In the genomic region with DNA sequence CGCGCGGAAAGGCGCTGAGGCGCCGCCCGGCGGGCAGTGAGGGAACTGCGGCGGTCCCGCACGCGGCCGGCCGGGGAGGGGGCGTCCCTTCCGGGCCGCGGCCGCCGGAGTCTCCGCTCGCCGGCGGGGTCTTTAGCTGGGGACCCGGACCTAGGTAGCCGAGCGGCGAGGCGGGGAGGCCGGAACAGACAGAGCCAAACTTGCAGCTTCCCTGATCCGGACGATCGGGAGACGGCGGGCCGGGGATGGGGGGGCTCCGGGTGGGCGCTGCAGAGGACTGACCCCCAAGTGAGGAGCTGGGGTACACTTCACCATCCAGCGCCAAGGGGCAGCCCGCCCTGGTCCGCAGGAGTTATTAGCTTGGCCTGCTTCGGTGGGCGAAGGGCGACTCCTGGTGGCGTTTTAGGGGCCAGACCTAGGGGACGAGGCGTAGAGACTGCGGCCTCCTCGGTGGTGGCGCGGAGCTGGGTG, we compare ENCODE assay signal across 8 mouse cellular contexts. TPM values are rescaled to one million over a fixed set of nuclear protein-coding genes. Genes with fewer than 3 reads are reported as not detected.
A peak's percentile ranks its signal among the peaks of the same experiment; 100 is the strongest.
DNase-seq lines count a peak whose midpoint lies in the region; ATAC-seq and TF ChIP-seq lines count a peak whose summit lies in the region.

No protein-coding gene starts in this region.

- DNase-seq in CD8-positive naive resting alpha-beta T cell, adult 2 months (ENCODE audit: low read depth in 2 of 2, low spot score in 2 of 2), result peak; percentile 55 to 59
- DNase-seq in c-Kit-positive CD71-negative TER-119-negative erythroid progenitor cells, embryonic 14.5 days (ENCODE audit: low read depth), result peak; percentile 60
- DNase-seq in forebrain, embryonic 11.5 days (ENCODE audit: low spot score), result peak; percentile 95
- peak; percentile 82 to 93 for DNase-seq in kidney, postnatal 36 days
- peak; percentile 90 for DNase-seq in stomach, postnatal 0 days (ENCODE audit: low spot score)

- ATAC-seq in forebrain, embryonic 11.5 days (replicated peaks; ENCODE audit: low FRiP score), result peak; percentile 92
- ATAC-seq in heart, embryonic 16.5 days (replicated peaks; ENCODE audit: extremely low read depth, insufficient read depth, low FRiP score), result peak; percentile 89
- peak; percentile 58 for ATAC-seq in liver, embryonic 15.5 days (ENCODE audit: insufficient read depth)
- ATAC-seq in neural tube, embryonic 12.5 days (ENCODE audit: low FRiP score, low read depth), result peak; percentile 93
- ATAC-seq in stomach, postnatal 0 days (ENCODE audit: low FRiP score, low TSS enrichment), result peak; percentile 87

- WGBS in forebrain, embryonic 11.5 days, result under 1% methylated on average over 50 of the region's 52 CpGs
- WGBS in heart, embryonic 16.5 days, result under 1% methylated on average over 52 of the region's 52 CpGs
- WGBS in liver, embryonic 15.5 days (ENCODE audit: insufficient replicate concordance), result under 1% methylated on average over 51 of the region's 52 CpGs
- WGBS in neural tube, embryonic 12.5 days, result under 1% methylated on average over 50 of the region's 52 CpGs
- WGBS in stomach, postnatal 0 days, result 2% methylated on average over 43 of the region's 52 CpGs

- H3K9me3 ChIP-seq in forebrain, embryonic 11.5 days (ENCODE audit: control insufficient read depth, low read length), result no peaks in the 10 kb centered on the region
- no peaks in the 10 kb centered on the region for H3K9me3 ChIP-seq in heart, embryonic 16.5 days (replicated peaks; ENCODE audit: control insufficient read depth, low read length)
- no peaks in the 10 kb centered on the region for H3K9me3 ChIP-seq in liver, embryonic 15.5 days (replicated peaks)
- H3K9me3 ChIP-seq in neural tube, embryonic 12.5 days, result no peaks in the 10 kb centered on the region
- no peaks in the 10 kb centered on the region for H3K9me3 ChIP-seq in stomach, postnatal 0 days (ENCODE audit: control insufficient read depth, low read length)

- peak overlapping the region; percentile 63 for H3K9ac ChIP-seq in forebrain, embryonic 11.5 days (ENCODE audit: low read length)
- peak overlapping the region; percentile 67 for H3K9ac ChIP-seq in heart, embryonic 16.5 days (ENCODE audit: low read length)
- no peak overlapping the region for H3K9ac ChIP-seq in liver, embryonic 15.5 days
- peak overlapping the region; percentile 49; the same call in 1 of the 2 replicates for H3K9ac ChIP-seq in neural tube, embryonic 12.5 days
- peak overlapping the region; percentile 70 for H3K9ac ChIP-seq in stomach, postnatal 0 days (ENCODE audit: low read length)

- no peak overlapping the region for H3K27ac ChIP-seq in forebrain, embryonic 11.5 days (ENCODE audit: low read depth, low read length)
- H3K27ac ChIP-seq in heart, embryonic 16.5 days (ENCODE audit: low read length), result no peak overlapping the region
- no peak overlapping the region for H3K27ac ChIP-seq in liver, embryonic 15.5 days (replicated peaks)
- no peak overlapping the region for H3K27ac ChIP-seq in neural tube, embryonic 12.5 days
- no peak overlapping the region for H3K27ac ChIP-seq in stomach, postnatal 0 days (replicated peaks)

- H3K4me3 ChIP-seq in forebrain, embryonic 11.5 days (ENCODE audit: low read depth, low read length), result peak overlapping the region; percentile 79
- H3K4me3 ChIP-seq in heart, embryonic 16.5 days (ENCODE audit: low read length), result peak overlapping the region; percentile 63
- H3K4me3 ChIP-seq in liver, embryonic 15.5 days (replicated peaks), result peak overlapping the region; percentile 52
- H3K4me3 ChIP-seq in neural tube, embryonic 12.5 days, result peak overlapping the region; percentile 76
- H3K4me3 ChIP-seq in stomach, postnatal 0 days (ENCODE audit: low read depth, low read length), result peak overlapping the region; percentile 66

- TF ChIP-seq EP300 in stomach, postnatal 0 days (optimal IDR thresholded peaks at IDR 0.05), result no peak

- H3K4me1 ChIP-seq in forebrain, embryonic 11.5 days (replicated peaks; ENCODE audit: control insufficient read depth, insufficient read depth, low read length), result peaks cover 7% of the 10 kb centered on the region; the same call in 1 of the 2 replicates
- H3K4me1 ChIP-seq in heart, embryonic 16.5 days (ENCODE audit: control insufficient read depth, insufficient read depth, low read length), result no peaks in the 10 kb centered on the region
- no peaks in the 10 kb centered on the region; the same call in 1 of the 2 replicates for H3K4me1 ChIP-seq in liver, embryonic 15.5 days (replicated peaks)
- H3K4me1 ChIP-seq in neural tube, embryonic 12.5 days, result peaks cover 17% of the 10 kb centered on the region
- H3K4me1 ChIP-seq in stomach, postnatal 0 days (replicated peaks; ENCODE audit: control insufficient read depth, insufficient read depth), result no peaks in the 10 kb centered on the region

- H3K27me3 ChIP-seq in forebrain, embryonic 11.5 days (ENCODE audit: control insufficient read depth, insufficient read depth, low read length), result peaks cover 9% of the 10 kb centered on the region
- peaks cover 33% of the 10 kb centered on the region for H3K27me3 ChIP-seq in heart, embryonic 16.5 days (ENCODE audit: control insufficient read depth, insufficient read depth, low read length)
- peaks cover 85% of the 10 kb centered on the region for H3K27me3 ChIP-seq in liver, embryonic 15.5 days
- peaks cover 23% of the 10 kb centered on the region; the same call in 1 of the 2 replicates for H3K27me3 ChIP-seq in neural tube, embryonic 12.5 days (replicated peaks)
- H3K27me3 ChIP-seq in stomach, postnatal 0 days (ENCODE audit: control insufficient read depth, insufficient read depth, low read length), result no peaks in the 10 kb centered on the region

- H3K4me2 ChIP-seq in forebrain, embryonic 11.5 days (ENCODE audit: low read depth, low read length, severe bottlenecking), result peak overlapping the region; percentile 97
- peak overlapping the region; percentile 88 for H3K4me2 ChIP-seq in heart, embryonic 16.5 days (ENCODE audit: low read depth, low read length)
- peak overlapping the region; percentile 76 for H3K4me2 ChIP-seq in liver, embryonic 15.5 days
- H3K4me2 ChIP-seq in neural tube, embryonic 12.5 days (replicated peaks), result peak overlapping the region; percentile 97
- H3K4me2 ChIP-seq in stomach, postnatal 0 days (replicated peaks; ENCODE audit: low read depth), result peak overlapping the region; percentile 100

- H3K36me3 ChIP-seq in forebrain, embryonic 11.5 days (ENCODE audit: control insufficient read depth, insufficient read depth, low read length), result no peaks in the 10 kb centered on the region
- no peaks in the 10 kb centered on the region for H3K36me3 ChIP-seq in heart, embryonic 16.5 days (ENCODE audit: control insufficient read depth, insufficient read depth)
- no peaks in the 10 kb centered on the region for H3K36me3 ChIP-seq in liver, embryonic 15.5 days (replicated peaks)
- no peaks in the 10 kb centered on the region for H3K36me3 ChIP-seq in neural tube, embryonic 12.5 days
- H3K36me3 ChIP-seq in stomach, postnatal 0 days (ENCODE audit: control insufficient read depth, insufficient read depth, low read length), result no peaks in the 10 kb centered on the region

- peak; percentile 95 for TF ChIP-seq CTCF in stomach, postnatal 0 days (IDR thresholded peaks at IDR 0.05; ENCODE audit: low read depth)

RNA-seq across cellular contexts. Expression of a gene that starts 0.3 kb away (rescaled TPM):
- 0.97 and 1.1 TPM in 2 replicates for polyA plus RNA-seq in forebrain, embryonic 11.5 days (2014; fragmentation: Nextera tagmentation; extraction: Ambion mirVana)
- 0.19 and 0.24 TPM in 2 replicates for polyA plus RNA-seq in heart, embryonic 16.5 days (2015; fragmentation: Nextera tagmentation; extraction: Ambion mirVana)
- 0.41 TPM in 2 replicates for polyA plus RNA-seq in liver, embryonic 15.5 days (2015; fragmentation: Nextera tagmentation; extraction: Ambion mirVana)
- 5.1 and 5.5 TPM in 2 replicates for polyA plus RNA-seq in neural tube, embryonic 12.5 days (2016; fragmentation: Nextera tagmentation; extraction: Ambion mirVana)
- polyA plus RNA-seq in stomach, postnatal 0 days (2015; fragmentation: Nextera tagmentation; extraction: Ambion mirVana), result 0.10 and 0.19 TPM in 2 replicates
